Mouse (Mus musculus): ENCODE results near the gene Tmem82.

Gene Tmem82

GRCm38 (mm10) chr4:141618565-141619243 lies at the start of gene Tmem82:
Gene Tmem82, minus strand, starts transcription at chr4:141618633.
- DNase-seq (ENCODE audit: low spot score) = peak; percentile 51

GRCm38 (mm10) chr4:141664799-141665198 lies 46.4 kb upstream of the Tmem82 start, which contains the start of gene Plekhm2:
Gene Plekhm2, minus strand, starts transcription at chr4:141664899.
- no peak for DNase-seq (ENCODE audit: low spot score)

GRCm38 (mm10) chr4:141664011-141664745 lies 45.7 kb upstream of the Tmem82 start:
- DNase-seq (ENCODE audit: low spot score) = peak; percentile 65

GRCm38 (mm10) chr4:141663122-141663931 lies 44.9 kb upstream of the Tmem82 start:
- DNase-seq (ENCODE audit: low spot score) = no peak

- no peak for DNase-seq (ENCODE audit: low spot score)
These were observed 42.5 kb upstream of the Tmem82 start for GRCm38 (mm10) chr4:141660884-141661283.

- DNase-seq (ENCODE audit: low spot score) = no peak
These were observed 41.3 kb upstream of the Tmem82 start for GRCm38 (mm10) chr4:141659739-141660138.

GRCm38 (mm10) chr4:141658846-141659484 lies 40.5 kb upstream of the Tmem82 start:
- no peak for DNase-seq (ENCODE audit: low spot score)

- no peak for DNase-seq (ENCODE audit: low spot score)
These were observed 38.5 kb upstream of the Tmem82 start for GRCm38 (mm10) chr4:141656932-141657331.

GRCm38 (mm10) chr4:141655908-141656608 lies 37.6 kb upstream of the Tmem82 start:
- DNase-seq (ENCODE audit: low spot score) = no peak

GRCm38 (mm10) chr4:141654509-141654908 lies 36.1 kb upstream of the Tmem82 start:
- DNase-seq (ENCODE audit: low spot score) = no peak

- DNase-seq (ENCODE audit: low spot score) = no peak
These were observed 35.4 kb upstream of the Tmem82 start for GRCm38 (mm10) chr4:141653813-141654212.

GRCm38 (mm10) chr4:141653044-141653443 lies 34.6 kb upstream of the Tmem82 start:
- DNase-seq (ENCODE audit: low spot score) = no peak

- no peak for DNase-seq (ENCODE audit: low spot score)
These were observed 33.5 kb upstream of the Tmem82 start for GRCm38 (mm10) chr4:141651944-141652343.

GRCm38 (mm10) chr4:141651286-141651685 lies 32.9 kb upstream of the Tmem82 start:
- DNase-seq (ENCODE audit: low spot score) = no peak

- no peak for DNase-seq (ENCODE audit: low spot score)
These were observed 30.8 kb upstream of the Tmem82 start for GRCm38 (mm10) chr4:141649244-141649643.

- no peak for DNase-seq (ENCODE audit: low spot score)
These were observed 29.8 kb upstream of the Tmem82 start for GRCm38 (mm10) chr4:141648262-141648661.

GRCm38 (mm10) chr4:141647187-141647586 lies 28.8 kb upstream of the Tmem82 start:
- no peak for DNase-seq (ENCODE audit: low spot score)

GRCm38 (mm10) chr4:141645988-141646387 lies 27.6 kb upstream of the Tmem82 start:
- no peak for DNase-seq (ENCODE audit: low spot score)

- no peak for DNase-seq (ENCODE audit: low spot score)
These were observed 24.9 kb upstream of the Tmem82 start for GRCm38 (mm10) chr4:141643118-141643855.

GRCm38 (mm10) chr4:141641961-141642811 lies 23.8 kb upstream of the Tmem82 start:
- DNase-seq (ENCODE audit: low spot score) = no peak
